Mouse (Mus musculus) adrenal gland, adult 8-10 months (tissue): ENCODE results near the gene Stx8. TPM values are rescaled to one million over a fixed set of nuclear protein-coding genes. Genes with fewer than 3 reads are reported as not detected.

Experiments used
- DNase-seq: peaks from one replicate; pipeline ENCODE4 v3.0.0; 2022
- total RNA-seq, 4 experiments: library from RNA; stranded (reverse); gene quantifications; 2 replicates each; pipeline ENCODE4 v1.2.4; 2022

Gene Stx8
- total RNA-seq, 4 experiments from 2014 or later = 31.1 to 39.6 (median 38.3) TPM

DNA sequence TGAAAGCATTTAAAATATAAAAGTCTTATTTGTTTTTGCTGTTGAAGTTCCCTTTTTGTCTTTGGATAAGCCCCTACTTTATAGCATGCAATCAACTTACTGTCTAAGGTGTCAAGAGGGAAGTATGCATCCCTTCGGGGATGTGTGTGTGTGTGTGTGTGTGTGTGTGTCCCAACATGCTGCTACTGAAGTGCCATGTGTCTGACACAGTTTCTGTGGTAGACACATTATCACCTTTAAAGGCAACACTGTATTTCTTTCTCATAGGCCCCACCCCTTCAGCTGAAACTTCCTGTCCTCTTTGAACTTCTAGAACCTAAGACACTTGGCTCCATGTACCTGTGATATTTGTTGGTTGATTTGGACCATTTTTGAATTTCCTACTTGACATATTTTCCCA lies 235.1 kb downstream of the Stx8 start:
- no peak for DNase-seq

DNA sequence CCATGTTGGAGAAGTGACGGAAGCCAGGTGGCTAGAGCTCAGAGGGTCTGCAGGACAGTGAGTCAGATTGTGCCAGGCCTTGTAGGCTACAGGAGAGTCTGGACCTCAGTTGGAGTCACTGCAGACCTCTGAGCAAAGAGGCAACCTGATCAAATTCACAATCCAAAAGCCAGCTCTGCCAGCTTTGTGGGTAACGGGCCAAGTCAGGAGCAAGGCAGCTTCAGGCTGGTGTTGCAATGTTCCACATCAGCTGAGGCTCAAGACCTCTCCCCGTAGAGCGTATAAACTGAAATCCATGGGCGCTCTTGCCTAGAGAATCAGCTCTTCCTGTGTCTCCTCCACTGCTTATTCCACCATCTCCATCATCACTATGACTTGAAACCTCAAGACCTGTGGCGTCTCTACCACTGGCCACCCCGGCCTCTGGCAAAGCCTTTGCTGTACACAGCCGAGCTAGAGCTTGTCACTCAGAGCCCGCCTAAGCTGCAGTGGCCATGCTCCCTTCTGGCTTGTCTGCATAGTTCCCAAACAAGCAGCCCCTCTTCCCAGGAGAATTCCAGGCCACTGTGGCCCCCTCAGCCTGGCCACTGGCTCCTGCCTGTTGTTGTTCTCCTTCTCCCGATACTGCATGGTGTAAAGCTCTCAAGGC lies 235.9 kb downstream of the Stx8 start:
- no peak for DNase-seq

DNA sequence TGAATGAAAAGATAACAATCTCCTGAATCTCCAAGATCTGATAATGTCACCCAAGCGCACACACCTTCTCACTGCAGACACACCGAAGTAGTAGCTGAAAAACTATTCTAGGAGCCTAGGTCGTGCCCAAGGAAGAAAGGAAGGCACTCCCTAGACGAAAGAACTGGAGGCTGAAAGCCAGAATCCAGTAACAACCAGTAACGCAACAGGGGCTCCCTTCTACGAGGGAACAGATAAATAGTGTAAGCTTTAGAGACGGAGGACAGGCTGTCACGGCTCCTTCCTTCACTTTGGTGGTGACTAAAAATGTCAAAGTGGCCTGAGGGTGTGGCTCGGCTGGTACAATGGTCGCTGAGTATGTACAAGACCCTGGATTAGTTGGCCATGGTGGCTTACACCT lies 236.6 kb downstream of the Stx8 start:
- no peak for DNase-seq

DNA sequence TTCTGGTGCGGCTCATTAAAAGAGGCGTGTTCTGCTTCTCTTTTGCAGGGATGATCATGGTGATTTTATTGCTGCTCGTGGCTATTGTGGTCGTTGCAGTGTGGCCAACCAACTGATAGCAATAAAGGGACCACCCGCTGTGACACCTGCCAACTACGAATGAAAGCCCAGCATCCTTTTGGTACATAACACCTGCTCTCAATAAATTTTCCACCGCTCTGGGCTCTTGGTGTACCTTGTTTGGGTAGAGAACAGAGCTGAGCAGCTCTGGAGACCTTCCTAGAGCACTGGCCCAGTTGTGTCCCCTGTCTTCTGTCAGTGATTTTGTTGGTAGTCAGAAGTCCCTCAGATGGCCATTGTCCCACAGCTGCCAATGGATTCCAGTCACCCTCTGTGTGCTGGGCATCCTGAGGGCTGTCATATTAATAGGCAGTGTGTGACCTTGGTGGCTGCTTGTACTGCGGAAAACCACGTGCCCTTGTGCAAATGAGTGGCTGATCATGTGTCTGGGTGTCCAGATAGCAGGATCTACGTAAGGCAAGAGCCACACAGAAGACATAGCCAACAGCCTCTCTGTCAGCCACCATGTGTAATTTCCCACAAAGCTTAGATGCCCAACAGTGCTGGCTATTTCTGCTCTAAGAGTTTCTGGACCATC lies 237.8 kb downstream of the Stx8 start:
- no peak for DNase-seq

DNA sequence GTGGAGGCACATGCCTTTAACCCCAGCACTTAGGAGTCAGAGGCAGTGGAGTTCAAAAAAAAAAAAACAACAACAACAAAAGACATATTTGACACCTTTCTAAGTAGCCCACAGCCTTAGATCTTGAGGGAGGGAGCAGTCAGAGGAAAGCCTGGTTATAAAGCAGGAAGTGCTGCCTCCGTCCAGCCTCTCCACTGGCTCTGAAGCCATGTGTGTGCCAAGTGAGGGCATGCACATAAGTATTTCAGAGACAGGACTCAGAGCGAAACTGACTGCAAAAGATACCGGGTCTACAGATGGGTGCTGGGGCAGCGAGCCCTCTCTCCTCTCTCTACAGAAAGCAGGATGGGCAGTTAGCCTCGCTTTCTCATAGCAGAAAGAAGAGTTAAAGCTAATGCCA lies 238.4 kb downstream of the Stx8 start:
- no peak for DNase-seq

DNA sequence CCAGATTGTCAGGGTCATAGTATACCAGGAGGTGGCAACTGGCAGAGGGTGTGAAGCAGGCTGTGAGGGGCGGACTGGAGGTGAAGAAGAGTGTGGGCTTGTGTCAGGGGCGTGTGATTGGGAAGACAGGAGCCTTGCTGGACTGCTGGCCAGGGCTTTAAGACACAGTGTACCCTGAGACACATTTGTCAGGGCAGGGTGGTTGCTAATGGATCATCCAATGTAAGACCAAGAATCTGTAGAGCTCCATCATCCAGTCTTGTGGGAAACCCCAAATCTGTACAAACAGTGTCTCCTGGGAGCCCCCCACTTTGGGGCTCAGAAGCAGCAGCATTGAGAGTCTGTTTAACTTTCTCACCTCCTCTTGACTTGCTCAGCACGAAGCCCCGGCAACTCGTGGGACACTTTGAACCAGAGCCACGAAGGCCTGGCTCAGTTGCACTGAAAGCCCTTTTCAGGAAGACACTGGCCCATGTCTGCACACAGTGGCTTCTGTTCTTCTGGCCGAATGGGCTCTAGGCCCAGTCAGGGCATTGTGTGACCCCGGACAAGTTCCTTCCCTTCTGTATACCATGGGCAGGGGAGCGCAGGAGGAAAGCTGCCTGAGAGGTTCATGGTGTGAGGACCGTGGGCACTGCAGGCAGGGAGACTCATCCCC lies 239.7 kb downstream of the Stx8 start:
- DNase-seq = no peak

DNA sequence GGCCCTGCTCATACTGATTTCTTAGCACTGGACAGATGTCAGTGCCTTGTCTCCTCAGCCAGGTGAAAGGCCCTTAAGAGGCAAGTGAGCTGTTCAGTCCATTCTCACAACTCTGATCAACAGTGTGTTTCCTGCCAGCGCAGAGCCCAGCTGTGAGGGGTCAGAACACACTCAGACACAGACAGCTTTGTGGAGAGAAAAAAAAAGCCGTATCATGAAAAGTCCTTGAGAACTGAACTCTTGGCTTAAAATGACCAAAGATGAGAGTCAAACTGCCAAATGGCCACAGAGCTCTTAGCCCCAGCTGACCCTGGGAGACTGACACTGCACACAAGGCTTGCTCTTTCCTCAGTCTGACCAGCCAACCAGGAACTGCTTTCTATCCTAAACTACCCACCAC lies 242.0 kb downstream of the Stx8 start:
- DNase-seq = no peak

DNA sequence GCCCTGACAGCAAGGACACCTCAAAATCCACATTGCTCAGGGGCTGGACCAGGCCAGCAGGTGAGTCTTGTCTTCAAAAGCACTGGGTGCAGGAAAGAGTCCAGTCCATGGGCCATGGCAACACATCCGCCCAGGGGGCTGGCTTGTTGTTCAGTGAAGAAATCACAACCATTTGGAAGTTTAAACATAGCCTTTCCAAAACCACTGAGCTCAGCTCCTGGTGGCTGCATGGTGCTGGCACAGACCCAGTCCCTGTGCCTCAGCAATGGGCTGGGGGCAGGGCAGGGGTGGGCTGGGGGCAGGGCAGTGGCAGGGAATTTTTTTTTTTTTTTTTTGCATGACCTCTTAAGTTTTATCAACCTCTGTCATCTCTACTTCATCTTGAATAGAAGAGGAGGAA lies 242.6 kb downstream of the Stx8 start:
- DNase-seq = no peak

DNA sequence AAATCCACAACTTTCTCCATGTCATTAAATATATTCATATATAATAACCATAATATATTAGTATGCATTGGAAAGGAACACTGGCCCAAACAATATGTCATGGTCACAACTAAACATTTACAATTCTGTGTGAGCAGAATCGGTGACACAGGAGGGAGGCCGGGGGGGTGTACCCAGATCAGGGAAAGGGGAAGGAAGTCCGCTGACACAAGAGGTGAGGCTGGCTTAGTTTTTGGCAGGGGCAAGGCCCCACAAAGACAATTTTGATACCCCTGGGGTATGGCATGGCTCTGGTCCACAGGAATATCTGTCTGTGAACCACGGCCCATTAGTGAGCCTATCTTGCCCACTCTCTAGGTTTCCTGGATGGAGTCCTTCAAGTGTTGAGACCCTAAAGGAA lies 243.5 kb downstream of the Stx8 start:
- no peak for DNase-seq

DNA sequence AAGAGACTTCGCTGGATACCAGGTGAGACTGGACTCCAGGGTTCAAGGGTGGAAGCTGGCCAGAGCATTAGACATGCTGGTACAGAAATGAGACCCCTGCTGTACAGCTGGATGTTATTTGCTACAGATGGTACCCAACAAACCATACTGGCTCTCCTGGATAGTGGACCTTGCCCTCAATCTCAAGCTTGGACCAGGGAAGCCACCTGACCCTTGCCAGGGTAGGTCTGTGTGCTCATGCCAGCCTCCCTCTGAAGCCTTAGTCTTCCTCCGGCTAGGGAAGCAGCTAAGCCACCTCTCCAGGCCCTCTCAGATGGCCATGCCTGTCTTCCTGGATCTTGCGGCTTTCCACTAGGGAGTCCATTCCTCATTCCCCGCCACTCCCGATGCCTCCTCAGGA lies 244.7 kb downstream of the Stx8 start:
- no peak for DNase-seq

DNA sequence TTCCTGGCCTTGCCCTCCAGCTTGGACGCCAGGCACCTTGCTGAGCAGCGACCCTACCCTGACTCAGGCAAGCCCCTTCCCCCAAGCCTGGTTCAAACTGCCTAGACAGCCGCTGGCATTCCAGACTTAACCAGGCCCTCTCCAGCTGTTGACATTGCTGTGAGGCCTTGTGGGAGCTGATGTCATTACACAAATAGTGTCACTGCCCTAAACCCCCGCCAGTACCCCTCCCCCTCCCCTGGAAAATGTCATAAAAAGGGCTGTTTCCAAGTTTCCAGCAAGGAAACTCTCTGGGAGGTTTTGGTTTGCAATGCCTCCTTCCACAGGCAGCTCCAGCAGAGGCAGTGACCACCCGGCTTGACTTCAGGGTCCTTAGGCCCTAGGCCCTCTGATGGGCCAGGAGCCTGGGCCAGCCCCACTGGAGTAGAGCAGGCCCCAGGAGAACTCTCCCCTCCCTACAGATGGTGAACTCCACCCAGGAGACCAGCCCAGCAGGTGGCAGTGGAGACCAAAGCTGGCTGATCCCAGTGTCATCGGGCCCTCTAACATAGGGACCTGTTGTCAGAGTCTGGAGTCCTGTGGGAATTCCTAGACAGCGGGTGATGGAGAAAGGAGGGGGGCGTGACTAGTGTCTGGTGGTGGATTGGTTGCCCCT lies 246.1 kb downstream of the Stx8 start:
- DNase-seq = peak; percentile 19

DNA sequence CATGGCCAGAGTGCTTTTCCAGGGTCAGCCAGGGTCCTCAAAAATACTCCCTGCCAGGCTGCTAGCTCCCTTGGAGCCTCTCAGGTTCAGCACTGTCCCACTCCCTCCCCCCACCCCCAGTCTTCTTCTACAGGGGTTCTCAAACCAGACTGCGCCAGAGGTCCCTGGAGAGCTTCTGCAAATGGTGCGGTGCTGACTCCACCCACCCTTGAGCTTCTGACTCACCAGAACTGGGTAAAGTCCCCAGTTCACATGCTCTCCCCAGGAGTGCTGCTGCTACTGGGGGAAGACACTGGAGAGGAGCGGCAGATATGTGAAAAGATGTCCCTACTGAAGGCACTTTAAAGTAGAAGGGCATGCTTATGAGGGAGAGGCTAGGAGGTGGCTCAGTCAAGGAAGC lies 247.9 kb downstream of the Stx8 start:
- no peak for DNase-seq

DNA sequence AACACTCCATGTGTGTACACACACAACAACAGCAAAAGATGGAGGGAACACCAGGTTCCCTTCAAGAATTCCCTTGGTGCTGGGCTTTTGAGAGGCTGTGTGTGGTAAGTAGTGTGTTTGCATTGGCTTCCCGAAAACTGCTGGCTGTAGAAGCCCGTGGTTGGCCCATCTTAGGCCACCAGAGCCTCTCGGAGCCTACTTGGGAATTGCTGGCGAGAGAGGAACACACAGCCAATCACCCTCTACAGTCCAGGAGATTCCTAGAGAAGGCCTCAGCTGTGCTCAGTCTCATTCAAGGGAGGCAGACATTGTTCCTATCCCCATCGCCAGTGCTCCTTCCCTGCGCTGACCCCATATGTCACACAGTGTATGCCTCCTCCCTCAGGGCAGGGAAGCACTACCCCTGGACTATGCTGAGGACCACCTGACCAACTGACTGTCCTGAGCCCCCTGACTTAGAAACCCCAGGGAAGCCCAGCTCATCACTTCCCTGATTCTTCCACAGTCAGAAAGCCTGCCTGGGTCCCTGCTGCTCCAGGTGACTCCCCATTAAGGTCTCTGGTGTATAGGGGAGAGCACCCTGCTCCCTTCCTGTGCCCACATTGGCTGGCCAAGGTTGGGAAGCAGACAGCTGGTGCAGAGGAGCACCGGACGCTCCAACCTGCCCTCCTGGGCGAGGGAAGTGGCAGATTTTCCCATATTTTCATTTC lies 248.7 kb downstream of the Stx8 start:
- no peak for DNase-seq

DNA sequence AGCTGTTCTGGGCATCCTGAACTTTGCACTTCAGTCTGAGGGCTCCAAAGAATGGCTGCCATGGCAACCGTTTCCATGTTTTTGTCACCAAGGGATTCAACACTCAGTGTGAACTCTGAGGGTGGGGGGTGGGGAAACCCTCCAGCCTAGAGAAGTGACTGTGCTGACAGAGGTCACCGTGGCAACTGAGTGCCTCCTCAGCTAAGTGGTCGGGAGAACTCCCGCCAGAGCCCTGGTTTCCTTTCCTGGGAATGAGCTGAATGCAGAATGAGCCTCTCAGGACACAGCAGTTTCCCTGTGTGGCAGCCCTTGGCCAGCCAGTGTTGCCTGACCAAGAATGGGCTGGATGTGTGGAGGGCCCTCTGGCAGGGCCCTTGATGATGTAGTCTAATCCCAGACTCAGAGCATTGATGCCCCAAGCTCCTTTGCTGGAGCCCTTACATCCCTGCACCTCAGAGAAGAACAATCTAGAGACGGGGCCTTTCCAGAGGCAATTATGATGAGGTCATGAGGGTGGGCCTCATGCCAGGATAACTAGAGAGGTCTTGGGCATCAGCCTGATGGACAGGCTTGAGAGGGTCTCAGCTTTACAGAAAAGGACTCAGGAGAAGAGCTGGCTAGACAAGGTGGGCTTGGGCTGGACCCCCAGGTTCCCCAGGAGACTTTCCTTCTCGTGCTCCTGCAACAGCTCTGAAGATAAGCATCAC lies 249.4 kb downstream of the Stx8 start:
- no peak for DNase-seq

DNA sequence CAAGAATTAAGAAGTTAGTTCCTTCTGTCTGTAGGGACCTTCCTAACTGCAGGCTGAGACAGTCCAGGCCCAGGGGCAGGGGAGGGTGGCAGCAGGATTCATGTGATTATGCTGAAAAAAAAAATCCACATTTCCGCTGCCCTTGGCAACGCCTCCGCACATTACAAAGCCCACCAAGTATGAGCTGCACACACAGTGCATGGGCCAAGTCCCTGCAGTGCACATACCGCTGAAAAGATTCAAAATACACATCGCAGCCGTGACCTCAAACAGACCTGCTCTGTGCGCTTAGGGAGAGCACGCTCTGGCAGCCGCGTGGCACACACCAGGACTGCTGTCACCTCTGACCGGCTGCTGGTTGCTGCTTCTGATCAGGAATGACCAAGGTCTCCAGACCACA lies 250.0 kb downstream of the Stx8 start:
- no peak for DNase-seq

DNA sequence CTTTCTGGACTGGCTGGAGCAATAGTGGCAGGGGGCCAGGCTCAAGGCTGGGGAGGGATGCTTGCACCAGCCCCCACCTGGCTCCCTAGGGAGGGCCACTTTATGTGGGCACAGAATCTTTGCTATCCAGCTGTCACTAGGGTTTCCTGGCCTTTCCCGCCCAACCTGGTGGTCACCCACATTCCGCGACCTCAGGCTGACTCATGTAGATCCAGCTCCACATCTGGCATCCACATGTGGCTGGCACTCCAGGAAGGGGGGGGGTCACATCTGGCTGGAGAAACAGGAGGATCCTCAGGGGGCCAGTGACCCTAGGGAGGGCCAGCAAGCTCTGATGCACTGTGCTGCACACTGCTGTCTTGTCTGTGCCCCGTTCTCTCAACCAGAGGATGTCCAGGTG lies 254.7 kb downstream of the Stx8 start:
- no peak for DNase-seq

DNA sequence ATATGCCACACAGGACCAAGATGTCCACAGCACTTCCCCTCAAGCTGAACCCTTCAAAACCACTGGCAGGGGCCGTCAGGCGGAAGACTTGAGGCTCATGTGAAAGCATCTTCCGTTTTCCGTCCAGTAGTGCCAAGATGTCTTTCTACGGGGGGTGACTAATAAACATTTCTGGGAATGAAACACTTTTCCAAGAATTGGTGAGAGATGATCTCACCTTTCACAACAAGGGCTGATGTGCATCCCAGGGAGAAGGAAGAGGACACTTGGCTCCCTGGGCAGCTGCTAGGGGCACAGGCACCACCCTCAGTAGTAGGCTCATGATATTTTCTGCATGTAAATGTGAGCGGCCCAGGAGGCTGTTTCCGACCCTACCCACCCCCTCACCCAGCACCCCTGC lies 256.2 kb downstream of the Stx8 start:
- no peak for DNase-seq

DNA sequence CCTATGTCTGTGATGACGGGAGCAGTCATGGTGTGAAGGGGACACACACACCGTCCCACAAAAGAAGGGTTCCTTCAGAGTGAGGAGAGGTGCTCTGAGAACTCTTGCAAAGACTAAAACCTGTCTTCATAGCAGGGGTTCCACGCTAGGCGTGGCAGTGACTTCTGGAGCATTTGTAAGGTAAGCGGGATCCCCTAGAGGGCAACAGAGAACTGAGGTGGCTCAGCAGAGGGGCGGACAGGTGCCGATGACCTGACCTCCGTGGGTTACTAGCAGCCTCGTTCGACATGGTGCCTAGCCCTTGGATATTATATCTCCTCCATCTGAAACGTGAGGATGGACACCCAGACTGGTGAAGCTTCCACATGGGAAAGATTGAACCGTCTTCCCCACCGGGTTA lies 257.1 kb downstream of the Stx8 start:
- DNase-seq = no peak

DNA sequence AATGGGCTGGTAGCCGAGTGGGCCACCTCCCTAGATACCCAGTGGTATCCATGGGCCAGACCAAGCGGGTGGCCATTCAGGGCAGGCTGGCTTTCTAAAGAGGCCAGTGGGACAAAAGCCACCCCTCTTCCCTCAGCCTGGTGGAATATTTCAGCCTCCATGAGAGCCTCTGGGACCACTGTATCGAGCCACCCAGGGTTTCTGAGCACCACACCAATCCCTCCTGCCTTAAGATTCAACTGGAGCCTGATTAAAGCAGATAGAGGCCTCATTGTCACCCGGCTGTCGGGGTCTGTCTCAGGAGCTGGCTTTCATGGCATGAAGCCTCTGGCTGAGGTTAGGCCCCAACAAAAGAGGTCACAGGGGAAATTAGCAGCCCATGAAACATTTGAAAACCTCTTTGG lies 260.7 kb downstream of the Stx8 start:
- DNase-seq = no peak

DNA sequence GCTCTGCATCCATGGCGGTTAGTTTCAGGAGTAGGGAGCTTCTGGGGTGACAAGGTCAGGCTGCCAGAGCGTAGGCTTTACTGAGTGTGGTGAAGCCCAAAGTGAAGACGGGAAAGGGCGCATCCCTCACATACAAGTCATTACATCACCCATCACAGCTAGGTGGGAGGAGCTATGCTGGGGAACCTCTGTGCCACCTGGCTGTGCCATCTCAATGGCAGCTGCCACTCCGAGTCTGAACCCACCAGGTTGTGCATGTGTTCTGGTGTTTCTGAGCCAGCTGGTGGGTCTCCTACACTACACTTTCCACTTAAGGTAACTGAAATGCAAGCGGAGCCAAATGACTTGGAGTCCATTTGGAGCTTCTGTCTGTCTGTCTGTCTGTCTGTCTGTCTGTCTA lies 261.8 kb downstream of the Stx8 start:
- DNase-seq = no peak

DNA sequence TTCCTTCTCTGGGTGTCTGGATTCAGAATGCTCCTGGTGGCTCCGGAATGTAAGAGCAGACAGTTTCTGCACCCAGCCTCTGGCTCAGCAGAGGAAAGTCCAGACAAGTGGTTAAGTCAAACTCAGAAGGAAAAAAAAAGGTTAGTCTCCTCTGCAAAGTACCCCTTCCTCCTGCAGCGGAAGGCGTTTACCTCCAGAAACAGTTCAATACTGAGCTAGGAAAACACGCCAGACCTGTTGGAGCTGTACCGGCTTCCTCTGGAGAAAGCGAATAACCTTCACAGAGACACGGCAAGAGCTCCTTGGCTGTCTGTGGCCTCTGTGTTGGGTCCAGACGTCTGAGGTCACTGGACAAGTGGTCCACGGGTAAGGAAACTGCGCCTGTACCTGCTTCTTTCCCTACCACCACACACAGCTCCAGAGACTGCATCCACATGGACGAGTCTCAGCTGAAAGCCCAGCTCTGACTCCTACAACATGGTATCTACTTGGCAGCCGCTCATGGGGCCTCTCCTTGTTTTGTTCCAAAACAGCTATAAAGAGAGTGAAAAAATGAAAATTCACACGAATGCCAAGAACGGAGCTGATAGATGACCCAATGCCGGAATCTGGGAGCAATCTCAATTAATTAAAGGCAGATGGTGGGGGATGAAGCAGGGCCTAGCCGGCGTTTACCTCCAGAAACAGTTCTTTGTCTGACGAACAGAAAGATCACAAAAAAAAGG lies 263.1 kb downstream of the Stx8 start:
- DNase-seq = no peak

DNA sequence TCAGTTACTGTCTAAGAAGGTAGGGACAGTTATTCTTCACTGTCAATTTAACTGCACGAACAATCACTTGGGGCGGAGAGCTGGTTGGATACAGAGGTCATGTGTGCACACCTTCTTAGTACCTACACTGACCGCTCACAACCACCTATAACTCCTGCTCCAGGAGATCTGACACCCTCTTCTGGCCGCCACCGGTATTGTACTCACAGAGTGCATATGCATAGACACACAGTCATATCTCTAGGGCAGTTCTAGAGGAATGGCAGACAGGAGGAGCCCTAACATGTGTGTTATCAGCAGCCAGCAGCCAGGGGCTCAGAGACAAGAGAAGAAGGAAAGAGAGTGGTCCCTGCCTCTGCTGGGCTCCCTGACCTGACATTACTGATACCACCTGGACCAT lies 265.6 kb downstream of the Stx8 start:
- DNase-seq = no peak
